Mouse (Mus musculus): ENCODE data around the gene Olfr1215.
"Not testable (repeated sequence)": the region's sequence is repeated elsewhere in the genome, so short reads cannot be mapped to it uniquely, and the experiment has no call there.

The Olfr1215 gene

GRCm38 (mm10) chr2:89006873-89007272, at the start of gene Olfr1215:
Gene Olfr1215, minus strand, starts transcription at chr2:89006973.
- DNase-seq (ENCODE audit: low spot score in 2 of 2), result no peak

GRCm38 (mm10) chr2:89031965-89032364, 25.2 kb upstream of the Olfr1215 start, which contains the start of gene Olfr1217:
Gene Olfr1217, minus strand, starts transcription at chr2:89032065.
- DNase-seq (ENCODE audit: low spot score in 2 of 2), result no peak

- not testable (repeated sequence) for DNase-seq (ENCODE audit: low spot score in 2 of 2)
These were observed 14.7 kb upstream of the Olfr1215 start for GRCm38 (mm10) chr2:89021436-89021835.

GRCm38 (mm10) chr2:89018240-89018639, 11.5 kb upstream of the Olfr1215 start, which contains the start of gene Olfr1216:
Gene Olfr1216, minus strand, starts transcription at chr2:89018340.
- no peak for DNase-seq (ENCODE audit: low spot score in 2 of 2)

GRCm38 (mm10) chr2:88992553-88992952, 14.2 kb downstream of the Olfr1215 start, which contains the start of gene Olfr1214:
Gene Olfr1214, minus strand, starts transcription at chr2:88992653.
- DNase-seq (ENCODE audit: low spot score in 2 of 2), result no peak

GRCm38 (mm10) chr2:88980181-88980580, 26.6 kb downstream of the Olfr1215 start, which contains the start of gene Gm13762:
Gene Gm13762, minus strand, starts transcription at chr2:88980281.
- no peak for DNase-seq (ENCODE audit: low spot score in 2 of 2)

- no peak for DNase-seq (ENCODE audit: low spot score in 2 of 2)
These were observed 53.1 kb downstream of the Olfr1215 start, which contains the start of gene Olfr1212 for GRCm38 (mm10) chr2:88953669-88954068. Gene Olfr1212, plus strand, starts transcription at chr2:88953969.
